Mouse (Mus musculus) embryonic facial prominence, embryonic 12.5 days (tissue): ENCODE data around the gene Cops4. TPM values are rescaled to one million over a fixed set of nuclear protein-coding genes. Genes with fewer than 3 reads are reported as not detected.

Source experiments
- ATAC-seq: fragments of 200-750 bp; cut with Nextera tagmentation; 2 replicates; pipeline ENCODE4 v1.8.0; 2017; ENCODE audit not compliant: insufficient number of reproducible peaks, insufficient read depth, low FRiP score, low TSS enrichment
- H3K27ac ChIP-seq: fragments of 300-500 bp; sonication (generic); 2 replicates; pipeline ENCODE4 v1.5.1; 2016; ENCODE audit warnings: mild to moderate bottlenecking
- H3K27me3 ChIP-seq: fragments of 300-500 bp; sonication (generic); 2 replicates; pipeline ENCODE4 v1.6.1; 2016; ENCODE audit warnings: mild to moderate bottlenecking, moderate library complexity
- H3K36me3 ChIP-seq: fragments of 300-500 bp; sonication (generic); 2 replicates; pipeline ENCODE4 v1.6.1; 2016; ENCODE audit warnings: mild to moderate bottlenecking
- H3K4me1 ChIP-seq: fragments of 300-500 bp; sonication (generic); 2 replicates; pipeline ENCODE4 v1.6.1; 2016
- H3K4me2 ChIP-seq: fragments of 300-500 bp; sonication (generic); replicated peaks from 2 replicates; pipeline ENCODE4 v1.6.1; 2016; ENCODE audit warnings: mild to moderate bottlenecking, moderate library complexity
- H3K4me3 ChIP-seq: fragments of 300-500 bp; sonication (generic); 2 replicates; pipeline ENCODE4 v1.5.1; 2016; ENCODE audit warnings: mild to moderate bottlenecking
- H3K9ac ChIP-seq: fragments of 300-500 bp; sonication (generic); 2 replicates; pipeline ENCODE4 v1.6.1; 2016; ENCODE audit warnings: mild to moderate bottlenecking, moderate library complexity
- H3K9me3 ChIP-seq: fragments of 300-500 bp; sonication (generic); 2 replicates; pipeline ENCODE4 v1.6.1; 2016; ENCODE audit warnings: mild to moderate bottlenecking, moderate library complexity
- WGBS: fragments of 180-500 bp; shearing (Covaris S2); methylation state at CpG from one replicate; pipeline ENCODE4 v1.1.7; 2016; 5-methylcytosine and 5-hydroxymethylcytosine counted together
- polyA plus RNA-seq: library from polyadenylated mRNA; unstranded; fragments of >200 nt; fragmentation: Nextera tagmentation; extraction: Ambion mirVana; gene quantifications from 2 replicates; pipeline ENCODE4 v1.2.1, GENCODE M21; 2016

Cops4 gene
- polyA plus RNA-seq, 1 experiment from 2014 or later = 210 TPM

DNA sequence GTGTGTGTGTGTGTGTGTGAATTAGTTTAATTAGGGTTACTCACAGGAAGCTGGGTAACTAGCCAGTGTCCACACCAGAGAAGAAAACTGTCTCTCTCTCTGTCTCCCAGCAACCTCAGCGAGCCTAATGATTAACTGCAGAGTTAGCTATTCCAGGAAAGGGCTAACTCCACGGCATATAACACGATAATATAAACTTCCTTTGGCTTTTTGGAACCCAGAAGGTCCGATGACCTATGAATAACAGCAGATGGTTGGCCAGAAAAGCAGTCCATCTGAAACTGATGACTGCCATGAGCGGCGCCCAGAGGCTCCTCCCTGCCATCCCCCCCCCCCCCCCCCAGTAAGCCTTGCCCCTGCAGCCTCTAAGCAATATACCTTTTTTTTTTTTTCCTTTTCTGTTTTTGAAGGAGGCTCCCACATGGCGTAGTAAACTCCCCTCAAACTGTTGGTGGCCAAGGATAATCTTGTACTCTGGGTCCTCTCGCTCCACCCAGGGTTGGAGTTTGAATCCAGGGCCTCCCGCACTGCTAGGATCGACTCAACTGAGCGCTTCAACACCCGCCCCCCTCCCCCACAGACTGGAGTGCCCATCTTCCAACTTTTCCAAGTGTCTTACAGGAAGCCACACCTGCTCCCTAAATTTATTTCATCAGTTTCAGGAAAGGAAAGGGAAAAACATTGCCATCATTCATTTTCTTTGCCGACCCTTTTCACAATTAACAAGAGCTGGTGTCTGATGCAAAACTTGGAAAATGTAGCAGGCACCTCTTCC lies 49.3 kb downstream of the Cops4 start:
- Histone ChIP-seq H3K9me3 (no peaks in the 10 kb centered on the region), H3K4me2 (no peak overlapping the region), H3K9ac (no peak overlapping the region), H3K27ac (no peak overlapping the region), H3K4me1 (no peaks in the 10 kb centered on the region; the same call in 1 of the 2 replicates), H3K4me3 (no peak overlapping the region), H3K36me3 (no peaks in the 10 kb centered on the region), H3K27me3 (no peaks in the 10 kb centered on the region)
- 71% methylated on average over 11 of the region's 13 CpGs for WGBS
- ATAC-seq = no peak

DNA sequence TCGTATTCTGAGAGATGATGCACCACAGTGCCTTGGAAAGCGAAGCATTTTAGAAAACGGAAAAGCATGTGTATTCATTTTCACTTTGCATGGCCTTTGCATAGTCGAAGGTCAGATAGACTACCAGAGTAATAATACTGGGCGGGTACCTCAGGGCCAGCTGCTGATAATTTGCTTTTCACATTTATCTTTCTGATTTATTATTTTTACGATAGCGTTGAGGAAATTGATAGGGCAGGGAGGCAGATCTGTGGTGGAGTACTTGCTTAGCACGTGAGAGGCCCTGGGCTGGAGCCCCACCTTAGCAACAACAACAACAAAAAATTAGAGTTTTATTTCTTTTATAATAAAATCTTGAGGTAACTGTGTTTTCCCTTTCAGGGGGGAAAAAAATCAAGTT lies 50.1 kb downstream of the Cops4 start:
- Histone ChIP-seq H3K4me2 (no peak overlapping the region), H3K9ac (no peak overlapping the region), H3K27me3 (no peaks in the 10 kb centered on the region), H3K36me3 (no peaks in the 10 kb centered on the region), H3K4me1 (no peaks in the 10 kb centered on the region; the same call in 1 of the 2 replicates), H3K4me3 (no peak overlapping the region), H3K27ac (no peak overlapping the region), H3K9me3 (no peaks in the 10 kb centered on the region)
- 82% methylated on average over 8 of the region's 8 CpGs for WGBS
- no peak for ATAC-seq

DNA sequence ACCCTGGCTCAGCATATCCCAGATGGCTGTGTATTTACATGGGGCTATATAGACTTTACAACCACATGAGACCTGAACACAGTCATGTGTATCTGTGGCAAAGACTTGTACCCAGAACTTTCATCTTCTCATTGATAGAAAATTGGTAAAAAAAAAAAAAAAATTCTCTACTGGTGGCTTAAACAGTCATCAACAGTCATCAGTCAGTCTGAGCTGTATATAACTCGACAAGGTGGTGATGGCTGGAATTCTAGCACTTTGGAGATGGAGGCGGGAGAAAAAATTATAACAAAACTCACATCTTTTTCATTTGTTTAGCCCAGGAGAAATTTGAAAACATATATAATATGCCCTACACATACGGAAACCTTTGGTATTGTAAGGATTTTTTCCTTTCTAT lies 50.7 kb downstream of the Cops4 start:
- Histone ChIP-seq H3K4me1 (no peaks in the 10 kb centered on the region; the same call in 1 of the 2 replicates), H3K27ac (no peak overlapping the region), H3K36me3 (no peaks in the 10 kb centered on the region), H3K4me3 (no peak overlapping the region), H3K9ac (no peak overlapping the region), H3K4me2 (no peak overlapping the region), H3K27me3 (no peaks in the 10 kb centered on the region), H3K9me3 (no peaks in the 10 kb centered on the region)
- 84% methylated on average over 3 of the region's 3 CpGs for WGBS
- ATAC-seq = no peak

DNA sequence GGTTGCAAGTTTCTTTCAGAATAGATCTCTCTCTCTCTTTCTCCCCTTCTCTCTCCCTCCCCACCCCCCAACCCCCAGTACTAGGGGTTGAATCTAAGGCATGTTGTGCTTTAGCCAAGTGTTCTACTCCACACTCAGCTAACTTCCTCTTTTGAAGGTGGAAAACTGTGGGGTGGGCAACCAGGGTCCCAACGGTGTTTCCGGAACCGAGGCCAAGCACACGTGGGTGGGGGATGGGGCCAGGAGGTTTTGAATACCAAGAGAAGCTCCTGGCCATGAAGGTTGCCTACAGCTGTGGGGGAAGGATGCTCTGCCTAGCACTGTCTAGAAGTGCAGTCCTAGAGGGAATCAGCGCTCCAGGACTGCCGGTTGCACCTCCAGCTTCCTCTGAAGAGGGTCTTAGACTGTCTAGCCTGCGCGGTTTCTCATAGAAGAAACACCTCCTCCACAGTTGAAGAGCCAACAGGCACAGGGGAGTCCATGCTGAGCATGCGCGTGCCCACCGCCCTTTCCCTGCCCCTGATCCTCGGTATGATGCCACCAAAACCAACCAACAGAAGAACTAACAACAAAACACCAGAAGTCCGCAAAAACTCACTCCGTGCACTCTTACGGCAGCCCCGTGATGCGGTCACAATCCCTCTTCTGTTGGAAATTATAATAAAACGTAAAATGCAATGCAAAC lies 51.3 kb downstream of the Cops4 start:
- no peak overlapping the region for H3K4me2 ChIP-seq
- H3K9me3 ChIP-seq = no peaks in the 10 kb centered on the region
- H3K27ac ChIP-seq = no peak overlapping the region
- WGBS = 77% methylated on average over 18 of the region's 18 CpGs
- H3K4me3 ChIP-seq = no peak overlapping the region
- no peaks in the 10 kb centered on the region for H3K27me3 ChIP-seq
- no peak overlapping the region for H3K9ac ChIP-seq
- H3K36me3 ChIP-seq = no peaks in the 10 kb centered on the region
- no peak for ATAC-seq
- no peaks in the 10 kb centered on the region; the same call in 1 of the 2 replicates for H3K4me1 ChIP-seq

DNA sequence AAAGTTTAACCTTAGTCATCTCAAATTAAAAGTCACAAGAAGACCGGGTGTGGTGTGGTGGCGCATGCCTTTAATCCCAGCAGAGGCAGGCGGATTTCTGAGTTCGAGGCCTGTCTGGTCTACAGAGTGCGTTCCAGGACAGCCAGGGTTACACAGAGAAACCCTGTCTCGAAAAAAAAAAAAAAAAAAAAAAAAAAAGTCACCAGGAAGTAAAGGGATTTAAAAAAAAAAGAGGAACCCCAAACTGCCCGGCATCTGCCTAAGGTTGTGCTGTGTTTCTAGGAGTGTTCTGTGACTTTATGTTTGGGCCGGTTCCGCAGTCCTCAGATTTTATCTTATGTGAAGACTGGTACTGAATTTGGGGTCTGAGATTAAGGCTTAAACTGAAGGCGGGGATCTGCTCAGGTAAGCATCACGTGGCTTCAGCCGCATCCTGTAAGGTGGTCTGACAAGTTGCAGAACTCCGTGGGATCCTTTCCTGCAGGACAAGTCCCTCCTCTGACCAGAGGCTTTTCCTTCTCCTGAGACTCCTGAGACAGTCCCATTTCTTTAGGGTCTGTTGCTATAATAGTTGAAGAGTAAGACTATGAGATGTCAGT lies 52.0 kb downstream of the Cops4 start:
- 67% methylated on average over 13 of the region's 13 CpGs for WGBS
- Histone ChIP-seq H3K9ac (no peak overlapping the region), H3K4me1 (no peaks in the 10 kb centered on the region; the same call in 1 of the 2 replicates), H3K27me3 (no peaks in the 10 kb centered on the region), H3K4me3 (no peak overlapping the region), H3K4me2 (no peak overlapping the region), H3K27ac (no peak overlapping the region), H3K36me3 (no peaks in the 10 kb centered on the region), H3K9me3 (no peaks in the 10 kb centered on the region)
- ATAC-seq = no peak

DNA sequence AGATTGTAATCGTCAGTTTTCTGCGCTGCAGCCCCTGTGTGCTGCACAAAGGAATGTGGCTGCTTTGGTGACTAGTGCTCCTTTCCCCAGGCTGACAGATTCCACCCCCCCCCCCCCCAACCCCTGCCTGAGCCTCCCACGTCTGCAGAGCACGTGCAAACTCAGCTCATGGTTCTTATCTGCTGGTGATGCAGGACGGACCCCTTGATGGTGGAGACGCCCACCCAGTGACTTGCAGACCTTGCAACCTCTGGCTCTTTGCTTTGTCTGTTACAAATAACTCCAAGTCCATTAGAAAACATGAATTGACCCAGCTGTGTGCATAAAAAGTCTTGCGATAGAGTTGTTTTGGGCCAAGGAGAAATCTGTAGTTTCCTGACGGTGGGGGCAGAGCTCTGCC lies 52.6 kb downstream of the Cops4 start:
- H3K4me3 ChIP-seq = no peak overlapping the region
- no peaks in the 10 kb centered on the region for H3K36me3 ChIP-seq
- 31% methylated on average over 8 of the region's 8 CpGs for WGBS
- no peak overlapping the region for H3K27ac ChIP-seq
- H3K9ac ChIP-seq = no peak overlapping the region
- no peaks in the 10 kb centered on the region for H3K27me3 ChIP-seq
- ATAC-seq = no peak
- no peaks in the 10 kb centered on the region for H3K9me3 ChIP-seq
- no peak overlapping the region for H3K4me2 ChIP-seq
- H3K4me1 ChIP-seq = no peaks in the 10 kb centered on the region; the same call in 1 of the 2 replicates

DNA sequence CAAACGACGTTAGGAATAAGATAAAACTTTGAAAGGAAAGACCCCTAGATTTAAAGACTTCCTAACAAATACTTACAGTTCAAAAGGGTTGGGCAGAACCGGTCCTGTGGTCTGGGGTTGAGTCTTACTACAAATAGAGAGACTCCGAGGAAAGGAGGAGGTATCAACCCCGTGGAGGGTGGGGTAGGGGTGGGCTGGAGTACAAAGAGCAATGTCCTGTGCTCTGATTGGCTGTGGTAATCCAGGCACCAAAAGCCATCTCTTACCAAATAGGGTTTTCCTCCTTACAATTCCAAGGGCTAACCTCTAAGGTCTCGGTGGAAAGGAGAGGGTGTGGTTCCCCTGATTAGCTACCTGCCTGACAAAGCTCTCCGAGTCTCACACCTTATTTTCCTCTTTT lies 54.0 kb downstream of the Cops4 start, which contains the start of gene Plac8:
Gene Plac8, minus strand, starts transcription at position 177 of the 400 bp plus-strand sequence.
- Histone ChIP-seq H3K9me3 (no peaks in the 10 kb centered on the region), H3K4me2 (no peak within 1 kb of the TSS), H3K27me3 (no peaks in the 10 kb centered on the region), H3K4me3 (no peak within 1 kb of the TSS), H3K27ac (no peak within 1 kb of the TSS), H3K36me3 (no peaks in the 10 kb centered on the region), H3K4me1 (no peaks in the 10 kb centered on the region; the same call in 1 of the 2 replicates), H3K9ac (no peak within 1 kb of the TSS)
- WGBS = 37% methylated on average over 7 of the region's 7 CpGs
- no peak for ATAC-seq

DNA sequence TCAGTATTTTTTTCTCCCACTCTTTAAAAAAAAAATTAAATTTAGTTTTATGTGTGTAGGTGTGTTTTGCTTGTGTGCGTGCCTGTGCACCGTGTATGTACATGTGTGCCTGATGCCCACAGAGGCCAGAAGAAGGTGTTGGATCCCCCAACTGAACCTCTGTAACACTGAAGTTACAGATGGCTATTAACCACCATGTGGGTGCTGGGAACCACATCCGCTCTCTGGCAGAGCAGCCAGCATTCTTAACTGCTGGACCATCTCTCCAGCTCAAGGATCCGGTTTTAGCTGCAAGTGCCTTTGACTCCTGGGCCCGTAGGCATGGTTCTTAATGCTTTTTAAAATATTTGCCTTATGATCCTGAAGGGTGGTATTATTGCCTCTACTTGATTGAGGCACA lies 55.1 kb downstream of the Cops4 start:
- Histone ChIP-seq H3K36me3 (no peaks in the 10 kb centered on the region), H3K4me3 (no peak overlapping the region), H3K27me3 (no peaks in the 10 kb centered on the region), H3K27ac (no peak overlapping the region), H3K4me2 (no peak overlapping the region), H3K4me1 (no peaks in the 10 kb centered on the region; the same call in 1 of the 2 replicates), H3K9ac (no peak overlapping the region), H3K9me3 (no peaks in the 10 kb centered on the region)
- WGBS = 91% methylated on average over 5 of the region's 5 CpGs
- ATAC-seq = no peak

DNA sequence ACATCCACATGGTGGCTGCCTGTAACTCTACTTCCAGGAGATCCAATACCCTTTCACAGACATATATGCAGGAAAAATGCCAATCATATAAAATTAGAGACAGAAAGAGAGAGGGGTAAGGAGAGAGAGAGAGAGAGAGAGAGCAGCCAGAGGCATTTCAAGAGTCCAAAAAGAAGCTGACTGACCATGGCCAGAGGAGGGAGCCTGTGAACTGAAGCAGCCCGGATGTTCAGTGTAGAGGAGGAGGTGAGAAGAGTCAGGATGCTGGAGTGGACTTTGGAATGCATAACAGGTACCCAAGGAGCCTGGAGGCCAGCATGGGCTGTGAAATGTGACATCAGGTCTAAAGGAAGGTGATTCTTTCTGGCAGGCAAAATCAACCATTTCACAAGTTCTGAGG lies 56.7 kb downstream of the Cops4 start:
- H3K4me2 ChIP-seq = no peak overlapping the region
- H3K4me1 ChIP-seq = no peaks in the 10 kb centered on the region; the same call in 1 of the 2 replicates
- H3K36me3 ChIP-seq = no peaks in the 10 kb centered on the region
- no peaks in the 10 kb centered on the region for H3K27me3 ChIP-seq
- ATAC-seq = no peak
- H3K9me3 ChIP-seq = no peaks in the 10 kb centered on the region
- H3K9ac ChIP-seq = no peak overlapping the region
- no peak overlapping the region for H3K27ac ChIP-seq
- no peak overlapping the region for H3K4me3 ChIP-seq
- WGBS = 74% methylated on average over 1 of the region's 1 CpGs

DNA sequence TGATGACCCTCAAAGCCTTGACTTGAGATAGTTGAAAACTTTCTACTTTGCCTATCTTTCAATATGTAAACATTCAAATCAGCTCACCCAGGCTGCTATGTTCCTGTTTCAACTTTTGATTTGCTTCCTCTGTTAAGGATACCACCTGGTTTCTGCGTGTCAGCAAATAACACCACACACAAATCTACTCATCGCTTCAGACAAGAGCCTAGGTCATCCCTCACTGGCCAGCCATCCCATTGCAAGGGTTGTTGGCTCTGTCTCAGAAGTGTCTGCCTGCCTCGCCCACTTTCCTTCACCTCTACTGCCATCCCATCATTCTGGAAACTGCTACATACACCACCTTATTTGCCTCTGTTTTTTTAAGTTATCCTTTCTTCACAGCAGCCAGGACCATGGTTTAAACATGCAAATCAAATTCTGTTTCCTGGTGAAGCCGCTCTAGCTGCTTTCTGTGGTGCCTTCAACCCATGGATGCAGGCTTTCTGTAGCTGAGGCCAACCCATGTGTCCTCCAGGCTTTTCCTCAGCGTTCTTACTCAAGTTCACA lies 60.8 kb downstream of the Cops4 start:
- Histone ChIP-seq H3K36me3 (no peaks in the 10 kb centered on the region), H3K9ac (no peak overlapping the region), H3K4me2 (no peak overlapping the region), H3K4me1 (no peaks in the 10 kb centered on the region), H3K4me3 (no peak overlapping the region), H3K27ac (no peak overlapping the region), H3K27me3 (no peaks in the 10 kb centered on the region), H3K9me3 (no peaks in the 10 kb centered on the region)
- WGBS = 83% methylated on average over 5 of the region's 5 CpGs
- no peak for ATAC-seq

DNA sequence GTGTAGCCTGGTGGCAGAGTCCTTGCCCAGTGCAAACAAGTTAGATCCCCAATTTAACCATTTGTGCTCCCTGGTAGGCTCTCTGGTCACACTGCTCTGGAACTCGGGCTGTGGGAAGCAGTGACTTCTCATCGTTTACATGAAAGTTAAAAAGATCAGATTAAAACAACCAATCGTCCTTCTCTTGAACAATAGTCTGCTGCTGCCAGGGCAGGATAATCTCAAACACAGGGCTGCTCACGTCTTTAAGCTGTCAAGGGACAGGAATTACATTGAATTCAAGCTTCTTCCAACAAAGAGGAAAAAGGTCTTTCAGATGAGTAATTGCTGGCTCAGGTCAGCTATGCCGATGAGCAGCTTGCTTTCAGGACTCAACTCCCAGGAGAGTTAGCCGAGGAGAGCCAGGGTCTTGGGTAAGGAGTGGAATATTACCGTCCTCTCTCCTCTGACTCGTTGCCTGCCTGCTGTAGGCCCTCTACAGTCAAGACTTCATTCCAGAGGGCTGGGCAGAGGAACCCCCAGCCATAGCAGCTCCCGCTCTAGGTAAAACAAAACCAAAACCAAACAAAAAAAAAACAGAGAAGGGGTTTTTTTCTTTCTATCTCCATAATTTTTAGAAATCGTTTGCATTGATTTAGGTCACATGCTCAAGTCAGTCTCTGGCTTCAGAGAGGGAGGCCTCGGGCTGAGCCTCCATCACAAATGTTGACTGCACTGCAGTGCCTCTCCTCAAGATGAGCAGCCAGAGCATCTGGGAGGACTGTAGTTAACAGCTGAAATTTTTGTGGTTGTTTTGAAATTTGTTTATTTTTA lies 63.7 kb downstream of the Cops4 start:
- Histone ChIP-seq H3K9ac (no peak overlapping the region), H3K27ac (no peak overlapping the region), H3K27me3 (no peaks in the 10 kb centered on the region), H3K4me3 (no peak overlapping the region), H3K4me2 (no peak overlapping the region), H3K9me3 (no peaks in the 10 kb centered on the region), H3K4me1 (no peaks in the 10 kb centered on the region), H3K36me3 (no peaks in the 10 kb centered on the region)
- no peak for ATAC-seq
- 69% methylated on average over 11 of the region's 11 CpGs for WGBS
